In genomic region chr2:103144420-103144819, GRCm38 (mm10) we compare ENCODE assay signal across 13 mouse cellular contexts.
DNase-seq lines count a peak whose midpoint lies in the region; ATAC-seq and TF ChIP-seq lines count a peak whose summit lies in the region.
"Had no signal": no experiment of that assay in that cellular context is flagged by ENCODE, and none has a peak within 500 bp of the region (broad histone marks: within the 10 kb centered on the region; RNA-seq: fewer than 3 reads in every experiment).

No protein-coding gene starts in this region.

- H3K27ac ChIP-seq in kidney, adult 2 months (ENCODE audit: insufficient read depth, low read depth, low read length): peak overlapping the region; percentile 91
- no peak overlapping the region; the same call in 1 of the 2 replicates for H3K27ac ChIP-seq in limb, embryonic 13.5 days
- H3K27ac ChIP-seq in stomach, embryonic 16.5 days (ENCODE audit: low read length): peak overlapping the region; percentile 96
- no peak overlapping the region for H3K27ac ChIP-seq in midbrain, embryonic 10.5 days (replicated peaks)
- H3K27ac ChIP-seq: forebrain, embryonic 12.5 days had no signal

- no peak for TF ChIP-seq CTCF in lung, adult 2 months (IDR thresholded peaks at IDR 0.05; ENCODE audit: insufficient read depth, low read length)
- no peak for TF ChIP-seq CTCF in kidney, adult 2 months (conservative IDR thresholded peaks at IDR 0.05; ENCODE audit: insufficient read depth, insufficient read length, low read depth, low read length)

- H3K4me1 ChIP-seq in lung, adult 2 months (ENCODE audit: control insufficient read depth, insufficient read depth, low read length): no peaks in the 10 kb centered on the region
- H3K4me1 ChIP-seq in kidney, adult 2 months (ENCODE audit: control insufficient read depth, insufficient read depth, low read length): peaks cover 2% of the 10 kb centered on the region; the same call in 1 of the 2 replicates
- peaks cover 13% of the 10 kb centered on the region; the same call in 1 of the 2 replicates for H3K4me1 ChIP-seq in limb, embryonic 13.5 days
- peaks cover 11% of the 10 kb centered on the region; the same call in 1 of the 2 replicates for H3K4me1 ChIP-seq in stomach, embryonic 16.5 days (ENCODE audit: control insufficient read depth, insufficient read depth, low read length)
- no peaks in the 10 kb centered on the region for H3K4me1 ChIP-seq in midbrain, embryonic 10.5 days
- H3K4me1 ChIP-seq: forebrain, embryonic 12.5 days had no signal

- no peaks in the 10 kb centered on the region for H3K27me3 ChIP-seq in kidney, adult 2 months (replicated peaks; ENCODE audit: control insufficient read depth, insufficient read depth, low read length)
- no peaks in the 10 kb centered on the region for H3K27me3 ChIP-seq in limb, embryonic 13.5 days
- no peaks in the 10 kb centered on the region for H3K27me3 ChIP-seq in stomach, embryonic 16.5 days (ENCODE audit: control insufficient read depth, insufficient read depth, low read length)
- H3K27me3 ChIP-seq in midbrain, embryonic 10.5 days (ENCODE audit: low read depth, poor library complexity, severe bottlenecking): no peaks in the 10 kb centered on the region
- H3K27me3 ChIP-seq: forebrain, embryonic 12.5 days had no signal

- peak; percentile 54 to 64 for DNase-seq in lung, adult 18-20 months
- no peak for DNase-seq in lung, adult 2 months
- DNase-seq in kidney, adult 2 months: peak; percentile 91
- no peak for DNase-seq in midbrain, embryonic 10.5 days (ENCODE audit: low spot score)
- no peak for DNase-seq in Muller cell, postnatal 12 days (ENCODE audit: inconsistent ontology term)
- DNase-seq in layer of hippocampus, adult 9-10 months (ENCODE audit: low spot score): no peak
- DNase-seq: adrenal gland, adult 8-10 months; embryo, embryonic 11 days; gastrocnemius, postnatal 14 days; thymus, postnatal 4 days had no signal

- peak; percentile 57; the same call in 1 of the 2 replicates for ATAC-seq in limb, embryonic 13.5 days (ENCODE audit: low FRiP score, low read depth)
- ATAC-seq in stomach, embryonic 16.5 days (ENCODE audit: insufficient read depth, low FRiP score): peak; percentile 99

- 73% methylated on average over 7 of the region's 7 CpGs for WGBS in lung, adult 2 months
- 54% methylated on average over 7 of the region's 7 CpGs for WGBS in kidney, adult 2 months
- 53% methylated on average over 7 of the region's 7 CpGs for WGBS in limb, embryonic 13.5 days
- WGBS in stomach, embryonic 16.5 days: 65% methylated on average over 7 of the region's 7 CpGs
- WGBS in midbrain, embryonic 10.5 days: 93% methylated on average over 7 of the region's 7 CpGs

- H3K9ac ChIP-seq in limb, embryonic 13.5 days: no peak overlapping the region
- H3K9ac ChIP-seq in stomach, embryonic 16.5 days (ENCODE audit: low read length): no peak overlapping the region
- H3K9ac ChIP-seq: forebrain, embryonic 12.5 days had no signal

- no peaks in the 10 kb centered on the region for H3K9me3 ChIP-seq in limb, embryonic 13.5 days
- no peaks in the 10 kb centered on the region for H3K9me3 ChIP-seq in stomach, embryonic 16.5 days (replicated peaks; ENCODE audit: control insufficient read depth, low read length)
- no peaks in the 10 kb centered on the region for H3K9me3 ChIP-seq in midbrain, embryonic 10.5 days (replicated peaks)
- H3K9me3 ChIP-seq: forebrain, embryonic 12.5 days had no signal

- no peak for TF ChIP-seq POLR2A in lung, adult 2 months (IDR thresholded peaks at IDR 0.05; ENCODE audit: borderline replicate concordance, extremely low read depth, low read depth, low read length)
- no peak for TF ChIP-seq POLR2A in kidney, adult 2 months (IDR thresholded peaks at IDR 0.05; ENCODE audit: low read depth, low read length)

- H3K36me3 ChIP-seq in kidney, adult 2 months (ENCODE audit: control insufficient read depth, insufficient read depth, low read length): no peaks in the 10 kb centered on the region
- no peaks in the 10 kb centered on the region for H3K36me3 ChIP-seq in limb, embryonic 13.5 days
- no peaks in the 10 kb centered on the region for H3K36me3 ChIP-seq in stomach, embryonic 16.5 days (ENCODE audit: control insufficient read depth, insufficient read depth, low read length)
- H3K36me3 ChIP-seq in midbrain, embryonic 10.5 days: no peaks in the 10 kb centered on the region
- H3K36me3 ChIP-seq: forebrain, embryonic 12.5 days had no signal

- no peak overlapping the region for H3K4me3 ChIP-seq in lung, adult 2 months (replicated peaks; ENCODE audit: extremely low read depth, low read depth, low read length)
- no peak overlapping the region for H3K4me3 ChIP-seq in kidney, adult 2 months (ENCODE audit: insufficient read depth, low read depth, low read length)
- H3K4me3 ChIP-seq in limb, embryonic 13.5 days: no peak overlapping the region
- H3K4me3 ChIP-seq in stomach, embryonic 16.5 days (replicated peaks; ENCODE audit: low read length): no peak overlapping the region
- no peak overlapping the region for H3K4me3 ChIP-seq in midbrain, embryonic 10.5 days
- H3K4me3 ChIP-seq: forebrain, embryonic 12.5 days had no signal

- H3K4me2 ChIP-seq in limb, embryonic 13.5 days (replicated peaks): no peak overlapping the region
- H3K4me2 ChIP-seq in stomach, embryonic 16.5 days (ENCODE audit: low read depth, low read length): no peak overlapping the region
- H3K4me2 ChIP-seq: forebrain, embryonic 12.5 days had no signal

Comparison
In these comparisons a context has a peak if more than half of its experiments do, and no peak if none do; other contexts are left out.
1. DNase-seq: peak in lung, adult 18-20 months (2 of 2) and kidney, adult 2 months (single experiment); none in lung, adult 2 months (single experiment), midbrain, embryonic 10.5 days (single experiment), Muller cell, postnatal 12 days (single experiment) and layer of hippocampus, adult 9-10 months (single experiment).
2. H3K27ac ChIP-seq: peak in kidney, adult 2 months (single experiment) and stomach, embryonic 16.5 days (single experiment); none in limb, embryonic 13.5 days (single experiment) and midbrain, embryonic 10.5 days (single experiment).